Mouse (Mus musculus): ENCODE measurements at regions not wholly inside any gene's neighbourhood (a gene's known extent, or its start where the extent isn't known, plus 50 kb on each side); places are given as distances from the start of the nearest gene placed in this dataset.

GRCm38 (mm10) chr8:126538136-126538535 is 55.6 kb downstream of the Irf2bp2 start:
- H3K36me3 ChIP-seq (ENCODE audit: control insufficient read depth, insufficient read depth, low read length), result no peaks in the 10 kb centered on the region
- peaks cover 21% of the 10 kb centered on the region for H3K4me1 ChIP-seq (ENCODE audit: control insufficient read depth, insufficient read depth, low read length)
- TF ChIP-seq CTCF (conservative IDR thresholded peaks at IDR 0.05; ENCODE audit: insufficient read depth, insufficient read length, low read depth, low read length) (no peak), POLR2A (IDR thresholded peaks at IDR 0.05; ENCODE audit: low read depth, low read length) (no peak)
- H3K27ac ChIP-seq (ENCODE audit: insufficient read depth, low read depth, low read length), result no peak overlapping the region
- DNase-seq, result no peak
- 72% methylated on average over 3 of the region's 3 CpGs for WGBS
- H3K27me3 ChIP-seq (replicated peaks; ENCODE audit: control insufficient read depth, insufficient read depth, low read length), result no peaks in the 10 kb centered on the region
- no peak overlapping the region for H3K4me3 ChIP-seq (ENCODE audit: insufficient read depth, low read depth, low read length)

- WGBS, result 9% methylated on average over 6 of the region's 6 CpGs
- H3K4me1 ChIP-seq (ENCODE audit: control insufficient read depth, insufficient read depth, low read length), result peaks cover 21% of the 10 kb centered on the region
Observed at GRCm38 (mm10) chr8:126536928-126537618, 56.7 kb downstream of the Irf2bp2 start.

GRCm38 (mm10) chr8:126536132-126536927 is 57.5 kb downstream of the Irf2bp2 start:
- peak; percentile 74 for DNase-seq
- Histone ChIP-seq H3K36me3 (ENCODE audit: control insufficient read depth, insufficient read depth, low read length) (no peaks in the 10 kb centered on the region), H3K27me3 (replicated peaks; ENCODE audit: control insufficient read depth, insufficient read depth, low read length) (no peaks in the 10 kb centered on the region), H3K4me1 (ENCODE audit: control insufficient read depth, insufficient read depth, low read length) (peaks cover 21% of the 10 kb centered on the region), H3K27ac (ENCODE audit: insufficient read depth, low read depth, low read length) (peak overlapping the region; percentile 37; the same call in 1 of the 2 replicates), H3K4me3 (ENCODE audit: insufficient read depth, low read depth, low read length) (no peak overlapping the region)
- 35% methylated on average over 11 of the region's 11 CpGs for WGBS
- no peak for TF ChIP-seq POLR2A (IDR thresholded peaks at IDR 0.05; ENCODE audit: low read depth, low read length)
- TF ChIP-seq CTCF (conservative IDR thresholded peaks at IDR 0.05; ENCODE audit: insufficient read depth, insufficient read length, low read depth, low read length), result no peak

More at GRCm38 (mm10) chr8:126536928-126537618, 56.7 kb downstream of the Irf2bp2 start:
- Histone ChIP-seq H3K36me3 (ENCODE audit: control insufficient read depth, insufficient read depth, low read length) (no peaks in the 10 kb centered on the region), H3K27me3 (replicated peaks; ENCODE audit: control insufficient read depth, insufficient read depth, low read length) (no peaks in the 10 kb centered on the region), H3K27ac (ENCODE audit: insufficient read depth, low read depth, low read length) (peak overlapping the region; percentile 61; the same call in 1 of the 2 replicates), H3K4me3 (ENCODE audit: insufficient read depth, low read depth, low read length) (no peak overlapping the region)
- TF ChIP-seq CTCF (conservative IDR thresholded peaks at IDR 0.05; ENCODE audit: insufficient read depth, insufficient read length, low read depth, low read length) (no peak), POLR2A (IDR thresholded peaks at IDR 0.05; ENCODE audit: low read depth, low read length) (no peak)
- DNase-seq, result peak; percentile 82

GRCm38 (mm10) chr8:126532284-126532974 is 57.6 kb upstream of the Tarbp1 start:
- Histone ChIP-seq H3K4me1 (ENCODE audit: control insufficient read depth, insufficient read depth, low read length) (peaks cover 14% of the 10 kb centered on the region), H3K27me3 (replicated peaks; ENCODE audit: control insufficient read depth, insufficient read depth, low read length) (no peaks in the 10 kb centered on the region), H3K36me3 (ENCODE audit: control insufficient read depth, insufficient read depth, low read length) (no peaks in the 10 kb centered on the region), H3K4me3 (ENCODE audit: insufficient read depth, low read depth, low read length) (no peak overlapping the region), H3K27ac (ENCODE audit: insufficient read depth, low read depth, low read length) (no peak overlapping the region)
- TF ChIP-seq POLR2A (IDR thresholded peaks at IDR 0.05; ENCODE audit: low read depth, low read length), result no peak
- TF ChIP-seq CTCF (conservative IDR thresholded peaks at IDR 0.05; ENCODE audit: insufficient read depth, insufficient read length, low read depth, low read length), result no peak
- 59% methylated on average over 7 of the region's 7 CpGs for WGBS
- no peak for DNase-seq

GRCm38 (mm10) chr8:126531459-126531858 is 56.6 kb upstream of the Tarbp1 start:
- 93% methylated on average over 7 of the region's 7 CpGs for WGBS
- TF ChIP-seq POLR2A (IDR thresholded peaks at IDR 0.05; ENCODE audit: low read depth, low read length), result no peak
- no peak for TF ChIP-seq CTCF (conservative IDR thresholded peaks at IDR 0.05; ENCODE audit: insufficient read depth, insufficient read length, low read depth, low read length)
- Histone ChIP-seq H3K4me1 (ENCODE audit: control insufficient read depth, insufficient read depth, low read length) (peaks cover 14% of the 10 kb centered on the region), H3K4me3 (ENCODE audit: insufficient read depth, low read depth, low read length) (no peak overlapping the region), H3K27ac (ENCODE audit: insufficient read depth, low read depth, low read length) (no peak overlapping the region), H3K36me3 (ENCODE audit: control insufficient read depth, insufficient read depth, low read length) (no peaks in the 10 kb centered on the region), H3K27me3 (replicated peaks; ENCODE audit: control insufficient read depth, insufficient read depth, low read length) (no peaks in the 10 kb centered on the region)
- no peak for DNase-seq

GRCm38 (mm10) chr8:126529409-126529808 is 54.5 kb upstream of the Tarbp1 start:
- no peak for TF ChIP-seq CTCF (conservative IDR thresholded peaks at IDR 0.05; ENCODE audit: insufficient read depth, insufficient read length, low read depth, low read length)
- no peak for TF ChIP-seq POLR2A (IDR thresholded peaks at IDR 0.05; ENCODE audit: low read depth, low read length)

More at GRCm38 (mm10) chr8:126529409-126529808, 54.5 kb upstream of the Tarbp1 start:
- no peak for DNase-seq
- H3K27ac ChIP-seq (ENCODE audit: insufficient read depth, low read depth, low read length), result no peak overlapping the region
- H3K4me1 ChIP-seq (ENCODE audit: control insufficient read depth, insufficient read depth, low read length), result peaks cover 18% of the 10 kb centered on the region
- H3K27me3 ChIP-seq (replicated peaks; ENCODE audit: control insufficient read depth, insufficient read depth, low read length), result no peaks in the 10 kb centered on the region
- no peaks in the 10 kb centered on the region for H3K36me3 ChIP-seq (ENCODE audit: control insufficient read depth, insufficient read depth, low read length)
- WGBS, result 79% methylated on average over 3 of the region's 3 CpGs
- H3K4me3 ChIP-seq (ENCODE audit: insufficient read depth, low read depth, low read length), result no peak overlapping the region

All from kidney, adult 2 months (tissue).